Mouse (Mus musculus) limb, embryonic 11.5 days (tissue): ENCODE results near the gene Arhgap27. TPM values are rescaled to one million over a fixed set of nuclear protein-coding genes. Genes with fewer than 3 reads are reported as not detected.
A peak's percentile ranks its signal among the peaks of the same experiment; 100 is the strongest.
"Not testable (repeated sequence)": the region's sequence is repeated elsewhere in the genome, so short reads cannot be mapped to it uniquely, and the experiment has no call there.

Source experiments
- ATAC-seq: fragments of 200-750 bp; cut with Nextera tagmentation; 2 replicates; pipeline ENCODE4 v1.8.0; 2017; ENCODE audit warnings: low read depth; ENCODE audit not compliant: insufficient number of reproducible peaks, low FRiP score, low TSS enrichment
- DNase-seq: peaks from one replicate; pipeline ENCODE4 v3.0.0-alpha.2; 2015; ENCODE audit warnings: low spot score
- H3K27ac ChIP-seq: fragments of 300-500 bp; sonication (generic); replicated peaks from 2 replicates; pipeline ENCODE4 v1.5.1; 2014; ENCODE audit warnings: low read depth, mild to moderate bottlenecking, low read length
- H3K27me3 ChIP-seq: fragments of 300-500 bp; sonication (generic); 2 replicates; pipeline ENCODE4 v1.6.1; 2014; ENCODE audit warnings: mild to moderate bottlenecking, low read length, mixed read lengths; ENCODE audit not compliant: control insufficient read depth, insufficient read depth
- H3K36me3 ChIP-seq: fragments of 300-500 bp; sonication (generic); 2 replicates; pipeline ENCODE4 v1.6.1; 2014; ENCODE audit warnings: mild to moderate bottlenecking, low read length, moderate library complexity, mixed read lengths; ENCODE audit not compliant: control insufficient read depth, insufficient read depth
- H3K4me1 ChIP-seq: fragments of 300-500 bp; sonication (generic); 2 replicates; pipeline ENCODE4 v1.6.1; 2014; ENCODE audit warnings: low read length, mixed read lengths; ENCODE audit not compliant: control insufficient read depth, insufficient read depth
- H3K4me2 ChIP-seq: fragments of 300-500 bp; sonication (generic); 2 replicates; pipeline ENCODE4 v1.6.1; 2014; ENCODE audit warnings: low read depth, mild to moderate bottlenecking, moderate library complexity; ENCODE audit not compliant: severe bottlenecking
- H3K4me3 ChIP-seq: fragments of 300-500 bp; sonication (generic); 2 replicates; pipeline ENCODE4 v1.5.1; 2014; ENCODE audit warnings: low read depth, low read length
- H3K9ac ChIP-seq: fragments of 300-500 bp; sonication (generic); 2 replicates; pipeline ENCODE4 v1.6.1; 2014; ENCODE audit warnings: mild to moderate bottlenecking, low read length
- H3K9me3 ChIP-seq: fragments of 300-500 bp; sonication (generic); 2 replicates; pipeline ENCODE4 v1.6.1; 2016; ENCODE audit warnings: low read length; ENCODE audit not compliant: control insufficient read depth
- WGBS: fragments of 180-500 bp; shearing (Covaris S2); extraction: QIAGEN DNeasy Blood & Tissue Kit; methylation state at CpG from one replicate; pipeline ENCODE4 v1.1.7; 2014; 5-methylcytosine and 5-hydroxymethylcytosine counted together
- polyA plus RNA-seq: library from polyadenylated mRNA; unstranded; fragments of >200 nt; fragmentation: Nextera tagmentation; extraction: Ambion mirVana; gene quantifications from 2 replicates; pipeline ENCODE4 v1.2.1, GENCODE M21; 2014

Arhgap27 gene
- polyA plus RNA-seq = 4.7 TPM in 2 replicates

- Histone ChIP-seq H3K36me3 (no peaks in the 10 kb centered on the region), H3K27ac (peak within 1 kb of the TSS; percentile 42; the same call in 1 of the 2 replicates), H3K4me3 (peak within 1 kb of the TSS; percentile 35), H3K9me3 (no peaks in the 10 kb centered on the region), H3K4me2 (peak within 1 kb of the TSS; percentile 74), H3K9ac (peak within 1 kb of the TSS; percentile 40), H3K4me1 (peaks cover 16% of the 10 kb centered on the region), H3K27me3 (peaks cover 56% of the 10 kb centered on the region)
- DNase-seq (no peak), ATAC-seq (no peak)
- 2% methylated on average over 35 of the region's 35 CpGs for WGBS
These were observed at the start of gene Arhgap27 for GRCm38 (mm10) chr11:103363214-103364148. TSS of gene Arhgap27 (minus strand) at chr11:103363692.

DNA sequence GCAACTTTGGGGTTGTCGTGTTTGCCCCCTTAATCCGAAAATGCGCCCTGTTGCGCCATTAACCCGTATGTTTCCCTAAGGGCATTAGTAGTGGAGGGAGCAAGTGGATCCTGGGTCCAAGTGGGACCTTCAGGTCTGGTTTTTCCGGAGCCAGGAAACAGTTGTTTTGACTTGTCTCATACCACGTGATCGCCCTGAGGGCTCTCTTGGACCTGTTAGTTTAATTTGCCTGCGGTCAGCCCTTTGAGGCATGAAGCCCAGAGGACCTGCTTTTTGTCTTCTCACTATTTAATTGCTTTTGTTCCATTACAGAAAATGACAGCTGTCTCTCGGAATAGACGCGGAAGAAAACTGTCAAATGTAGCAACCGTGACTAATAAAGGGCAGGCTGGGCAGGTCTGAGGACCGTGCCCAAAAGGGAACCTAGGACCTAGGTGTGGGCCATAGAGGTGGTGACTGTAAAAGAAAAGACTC is 49.5 kb upstream of the Arhgap27 start:
- Histone ChIP-seq H3K9me3 (no peaks in the 10 kb centered on the region), H3K9ac (peak overlapping the region; percentile 69; the same call in 1 of the 2 replicates), H3K27ac (no peak overlapping the region), H3K36me3 (no peaks in the 10 kb centered on the region), H3K4me3 (peak overlapping the region; percentile 59), H3K4me1 (no peaks in the 10 kb centered on the region), H3K4me2 (peak overlapping the region; percentile 82), H3K27me3 (no peaks in the 10 kb centered on the region)
- WGBS = 2% methylated on average over 14 of the region's 14 CpGs
- peak; percentile 38; the same call in 1 of the 2 replicates for ATAC-seq
- no peak for DNase-seq

DNA sequence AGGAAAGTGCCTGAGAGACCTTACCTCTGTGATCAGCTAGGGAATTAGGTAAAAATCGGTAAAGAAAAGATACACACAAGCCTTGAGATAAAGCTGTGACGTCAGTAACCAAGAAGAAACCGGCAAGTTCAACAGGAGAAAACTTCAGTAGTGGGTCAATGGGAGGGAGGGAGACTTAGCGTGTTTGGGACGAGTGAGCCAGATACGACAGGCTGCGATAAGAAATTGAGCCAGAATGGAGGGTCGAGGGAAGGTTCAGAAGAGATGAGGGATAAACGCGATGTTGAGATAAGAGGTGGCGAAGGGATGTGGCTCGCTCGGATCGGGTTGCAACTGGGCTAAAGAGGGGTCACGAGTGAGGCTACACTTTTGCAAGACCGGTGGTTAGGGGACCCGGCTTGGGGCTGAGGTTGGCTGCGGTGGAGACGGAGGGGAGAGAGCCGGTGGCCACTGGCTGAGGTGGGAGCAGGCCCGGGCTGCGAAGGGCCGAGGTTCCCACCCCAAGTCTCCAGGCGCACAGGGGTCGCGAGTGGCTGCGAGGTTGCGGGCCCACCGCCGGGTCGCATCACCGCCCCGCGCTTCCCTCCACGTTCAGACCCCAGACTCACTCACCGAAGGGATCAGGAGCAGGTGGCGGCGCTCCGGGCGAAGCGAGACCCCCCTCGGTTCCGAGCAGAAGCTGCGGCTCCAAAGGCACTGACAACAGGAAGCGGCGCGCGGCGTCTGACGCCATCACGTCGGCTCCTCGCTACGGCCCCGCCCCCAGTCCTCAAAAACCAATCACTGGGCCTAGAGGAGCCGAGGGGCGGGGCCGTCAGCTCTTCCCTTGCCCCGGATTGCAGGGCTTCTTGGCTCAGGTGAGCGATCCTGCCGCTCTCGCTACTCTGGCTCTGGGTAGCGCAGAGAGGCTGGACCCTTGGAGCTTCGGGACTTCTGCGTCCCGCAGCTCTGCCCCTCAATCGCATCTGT is 48.8 kb upstream of the Arhgap27 start, which contains the start of gene Plekhm1:
Gene Plekhm1, minus strand, starts transcription at position 707 of the 969 bp plus-strand sequence.
- Histone ChIP-seq H3K4me1 (no peaks in the 10 kb centered on the region), H3K9me3 (no peaks in the 10 kb centered on the region), H3K27me3 (no peaks in the 10 kb centered on the region), H3K4me2 (peak within 1 kb of the TSS; percentile 82), H3K4me3 (peak within 1 kb of the TSS; percentile 59), H3K36me3 (no peaks in the 10 kb centered on the region), H3K9ac (peak within 1 kb of the TSS; percentile 69), H3K27ac (no peak within 1 kb of the TSS)
- under 1% methylated on average over 65 of the region's 67 CpGs for WGBS
- DNase-seq (peak; percentile 94), ATAC-seq (peak; percentile 95)

DNA sequence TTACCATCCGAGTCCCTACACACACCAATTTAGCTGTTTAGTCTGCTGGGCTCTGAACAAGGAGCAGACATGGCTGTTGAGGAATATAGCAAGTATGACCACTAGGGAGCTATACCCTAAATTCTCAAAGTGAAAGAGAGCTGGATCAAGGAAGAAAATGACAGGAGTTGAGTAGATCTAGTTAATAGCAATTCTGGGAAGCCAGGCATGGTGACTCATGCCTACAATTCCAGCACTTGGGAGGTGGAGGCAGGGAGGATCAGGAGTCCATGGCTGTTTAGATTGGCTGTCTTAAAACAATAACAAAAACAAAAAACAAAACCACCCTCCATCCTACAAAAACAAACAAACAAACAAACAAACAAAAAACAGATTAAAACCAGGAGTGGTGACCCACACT is 47.8 kb upstream of the Arhgap27 start:
- 70% methylated on average over 1 of the region's 1 CpGs for WGBS
- Histone ChIP-seq H3K27ac (no peak overlapping the region), H3K9me3 (no peaks in the 10 kb centered on the region), H3K4me3 (no peak overlapping the region), H3K4me1 (no peaks in the 10 kb centered on the region), H3K27me3 (no peaks in the 10 kb centered on the region), H3K4me2 (peak overlapping the region; percentile 82; the same call in 1 of the 2 replicates), H3K9ac (no peak overlapping the region), H3K36me3 (no peaks in the 10 kb centered on the region)
- no peak for DNase-seq
- ATAC-seq = no peak

- Histone ChIP-seq H3K27me3 (no peaks in the 10 kb centered on the region), H3K9ac (no peak overlapping the region), H3K27ac (no peak overlapping the region), H3K4me3 (no peak overlapping the region), H3K36me3 (no peaks in the 10 kb centered on the region), H3K4me1 (no peaks in the 10 kb centered on the region), H3K9me3 (no peaks in the 10 kb centered on the region), H3K4me2 (no peak overlapping the region)
- no peak for DNase-seq
- 92% methylated on average over 13 of the region's 13 CpGs for WGBS
- no peak for ATAC-seq
These were observed 45.4 kb upstream of the Arhgap27 start for GRCm38 (mm10) chr11:103408880-103409279.

GRCm38 (mm10) chr11:103407136-103407535 is 43.6 kb upstream of the Arhgap27 start:
- ATAC-seq, H3K4me2 ChIP-seq, H3K27ac ChIP-seq, H3K9me3 ChIP-seq, DNase-seq, H3K36me3 ChIP-seq, H3K4me3 ChIP-seq, H3K9ac ChIP-seq, H3K27me3 ChIP-seq, H3K4me1 ChIP-seq: not testable (repeated sequence)
- WGBS = 74% methylated on average over 5 of the region's 5 CpGs

DNA sequence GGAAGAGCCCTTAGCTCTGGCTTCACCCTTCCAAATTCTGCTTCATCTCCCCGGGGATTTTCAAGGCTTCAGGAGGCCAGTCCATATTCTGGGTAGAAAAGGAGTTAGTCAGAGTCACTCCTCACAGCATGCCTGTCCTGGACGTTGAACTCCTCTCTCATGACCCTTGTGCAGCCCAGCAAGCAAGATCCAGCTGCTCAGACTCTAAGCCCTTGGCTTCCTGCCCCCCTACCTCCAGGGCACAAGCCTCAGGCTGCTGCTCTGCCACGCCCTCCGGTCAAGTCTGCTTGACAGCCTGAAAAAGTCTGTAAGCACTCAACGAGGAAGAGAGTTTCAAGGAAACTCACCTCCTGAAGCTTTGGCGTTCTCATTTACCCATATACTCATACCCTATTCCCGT is 43.1 kb upstream of the Arhgap27 start:
- no peak overlapping the region for H3K4me2 ChIP-seq
- no peak for ATAC-seq
- H3K9ac ChIP-seq = no peak overlapping the region
- no peaks in the 10 kb centered on the region for H3K9me3 ChIP-seq
- H3K27ac ChIP-seq = no peak overlapping the region
- H3K4me3 ChIP-seq = no peak overlapping the region
- DNase-seq = no peak
- no peaks in the 10 kb centered on the region for H3K4me1 ChIP-seq
- H3K36me3 ChIP-seq = no peaks in the 10 kb centered on the region
- no peaks in the 10 kb centered on the region for H3K27me3 ChIP-seq
- WGBS = 79% methylated on average over 7 of the region's 7 CpGs

GRCm38 (mm10) chr11:103405814-103406213 is 42.3 kb upstream of the Arhgap27 start:
- 75% methylated on average over 1 of the region's 1 CpGs for WGBS
- H3K36me3 ChIP-seq = no peaks in the 10 kb centered on the region

More at GRCm38 (mm10) chr11:103405814-103406213, 42.3 kb upstream of the Arhgap27 start:
- Histone ChIP-seq H3K9ac (no peak overlapping the region), H3K4me3 (no peak overlapping the region), H3K27me3 (no peaks in the 10 kb centered on the region), H3K27ac (no peak overlapping the region), H3K9me3 (no peaks in the 10 kb centered on the region), H3K4me2 (no peak overlapping the region), H3K4me1 (no peaks in the 10 kb centered on the region)
- DNase-seq (no peak), ATAC-seq (no peak)
